Mouse (Mus musculus): ENCODE data around the gene Mog. TPM values are rescaled to one million over a fixed set of nuclear protein-coding genes. Genes with fewer than 3 reads are reported as not detected.

The Mog gene
- total RNA-seq, 1 experiment from 2014 or later, result not detected

Other genes starting within 250 kb of the Mog start
- gene H2-M10.6, start 211.2 kb downstream of the Mog start, total RNA-seq (2017), result not detected in 2 replicates
- 10.8 and 18.0 TPM in 2 replicates for gene Trim26, start 186.3 kb downstream of the Mog start, total RNA-seq (2017)
- gene Trim15, start 156.2 kb downstream of the Mog start, total RNA-seq (2017), result 0.18 TPM in 1 of 2 replicates, not detected in the other
- 4.3 and 8.9 TPM in 2 replicates for gene Trim10, start 153.8 kb downstream of the Mog start, total RNA-seq (2017)
- not detected in 2 replicates for gene Trim40, start 133.3 kb downstream of the Mog start, total RNA-seq (2017)
- not detected in 2 replicates for gene Trim31, start 125.3 kb downstream of the Mog start, total RNA-seq (2017)
- 0.05 TPM in 1 of 2 replicates, not detected in the other for gene Rnf39, start 80.5 kb downstream of the Mog start, total RNA-seq (2017)
- gene Ppp1r11, start 71.7 kb downstream of the Mog start, total RNA-seq (2017), result 41.4 and 79.0 TPM in 2 replicates
- gene Znrd1, start 64.8 kb downstream of the Mog start, total RNA-seq (2017), result 35.6 and 37.3 TPM in 2 replicates
- 7.8 and 9.0 TPM in 2 replicates for gene Znrd1as, start 64.8 kb downstream of the Mog start, total RNA-seq (2017)
- not detected in 2 replicates for gene 2410137M14Rik, start 42.2 kb downstream of the Mog start, total RNA-seq (2017)
- gene H2-M5, start 33.9 kb downstream of the Mog start, total RNA-seq (2017), result not detected in 2 replicates
- gene Zfp57, start 22.2 kb downstream of the Mog start, total RNA-seq (2017), result 1.1 and 2.9 TPM in 2 replicates
- gene Gabbr1, start 22.6 kb upstream of the Mog start, total RNA-seq (2017), result 1.3 and 3.5 TPM in 2 replicates
- not detected in 2 replicates for gene Olfr90, start 65.1 kb upstream of the Mog start, total RNA-seq (2017)
- not detected in 2 replicates for gene Olfr91, start 74.9 kb upstream of the Mog start, total RNA-seq (2017)
- not detected in 2 replicates for gene Olfr92, start 96.7 kb upstream of the Mog start, total RNA-seq (2017)
- not detected in 2 replicates for gene Olfr93, start 138.1 kb upstream of the Mog start, total RNA-seq (2017)
- gene Ubd, start 170.5 kb upstream of the Mog start, total RNA-seq (2017), result 0.24 TPM in 1 of 2 replicates, not detected in the other
- not detected in 2 replicates for gene Olfr94, start 177.6 kb upstream of the Mog start, total RNA-seq (2017)
- not detected in 2 replicates for gene Olfr95, start 189.7 kb upstream of the Mog start, total RNA-seq (2017)
- not detected in 2 replicates for gene Olfr96, start 196.7 kb upstream of the Mog start, total RNA-seq (2017)
- not detected in 2 replicates for gene Olfr97, start 213.9 kb upstream of the Mog start, total RNA-seq (2017)
- not detected in 2 replicates for gene Olfr98, start 240.4 kb upstream of the Mog start, total RNA-seq (2017)
- 20.5 and 23.4 TPM in 2 replicates for gene H2-M3, start 246.8 kb upstream of the Mog start, total RNA-seq (2017)